Mouse (Mus musculus): ENCODE measurements around the gene Rxrg. TPM values are rescaled to one million over a fixed set of nuclear protein-coding genes. Genes with fewer than 3 reads are reported as not detected.

The Rxrg gene
- polyA plus RNA-seq, 1 experiment from 2014 or later = 61.1 TPM

Other genes with a start within 250 kb of the Rxrg start
- gene Aldh9a1, start 248.4 kb upstream of the Rxrg start, polyA plus RNA-seq (2015; fragmentation: Nextera tagmentation; extraction: Ambion mirVana) = 30.8 and 32.6 TPM in 2 replicates
- 93.1 and 109 TPM in 2 replicates for gene Mgst3, start 204.5 kb upstream of the Rxrg start, polyA plus RNA-seq (2015; fragmentation: Nextera tagmentation; extraction: Ambion mirVana)
- not detected in 2 replicates for gene Lrrc52, start 131.6 kb upstream of the Rxrg start, polyA plus RNA-seq (2015; fragmentation: Nextera tagmentation; extraction: Ambion mirVana)
- gene Lmx1a, start 90.9 kb downstream of the Rxrg start, polyA plus RNA-seq (2015; fragmentation: Nextera tagmentation; extraction: Ambion mirVana) = 1.5 TPM in 2 replicates